Mouse (Mus musculus): ENCODE results near the gene Mettl13. TPM values are rescaled to one million over a fixed set of nuclear protein-coding genes. Genes with fewer than 3 reads are reported as not detected.

Mettl13 gene
- polyA plus RNA-seq, 1 experiment from 2014 or later: 20.1 TPM

DNA sequence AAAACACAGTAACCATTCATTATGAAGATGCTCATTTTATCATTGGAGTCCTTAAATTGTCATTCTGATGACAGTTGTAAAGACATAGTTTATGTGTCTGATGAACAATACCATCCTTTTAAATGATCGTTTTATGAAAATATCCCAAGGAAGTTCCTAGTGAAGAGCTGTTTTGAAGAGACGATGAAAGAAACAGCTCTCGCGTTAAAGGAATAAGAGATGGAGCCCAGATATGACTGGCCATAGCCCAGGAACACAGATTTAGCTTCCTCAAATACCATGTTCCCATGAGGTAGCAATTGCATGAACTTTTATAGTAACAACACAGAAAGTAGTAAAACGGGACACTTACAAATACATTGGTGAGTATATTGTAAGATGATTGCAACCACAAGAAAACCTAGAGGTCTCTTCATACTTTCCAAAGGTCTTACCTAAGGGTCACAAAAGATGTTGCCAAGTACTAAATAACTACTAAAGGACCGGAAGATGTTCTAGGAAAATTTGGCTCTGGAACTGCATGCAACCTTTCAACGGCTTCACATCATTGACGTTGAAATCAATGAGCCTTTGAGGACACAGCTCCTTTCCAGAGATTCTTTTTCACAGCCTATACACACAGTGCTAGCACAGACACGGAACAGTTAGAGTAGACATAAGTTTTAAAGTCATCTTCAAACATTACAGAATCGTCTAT is 714 bp upstream of the Mettl13 start:
- 61% methylated on average over 10 of the region's 10 CpGs for WGBS
- peak overlapping the region; percentile 79 for H3K9ac ChIP-seq (ENCODE audit: low read length)
- ATAC-seq (ENCODE audit: insufficient read depth, low FRiP score): no peak

DNA sequence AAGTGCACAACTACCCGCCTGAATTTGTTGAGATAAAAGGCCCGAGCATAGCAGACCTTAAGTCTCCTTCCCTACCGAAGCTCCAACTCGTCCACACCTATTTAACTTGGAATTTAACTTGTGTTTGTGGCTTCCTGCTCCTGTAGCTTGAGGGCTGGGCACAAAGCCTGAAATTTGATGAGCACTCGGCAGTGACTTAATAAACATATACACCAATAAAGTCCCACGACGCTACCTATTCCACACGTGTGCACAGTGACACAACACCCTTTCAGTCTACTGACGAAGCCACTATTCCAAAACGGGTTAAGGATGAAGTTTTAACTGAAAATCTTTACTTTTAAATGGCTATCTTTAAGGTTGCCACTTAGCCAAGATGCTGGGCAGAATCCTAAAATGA is 744 bp downstream of the Mettl13 start:
- peaks cover 12% of the 10 kb centered on the region; the same call in 1 of the 2 replicates for H3K36me3 ChIP-seq (ENCODE audit: control insufficient read depth, insufficient read depth, low read length)
- peak overlapping the region; percentile 91 for H3K4me2 ChIP-seq (ENCODE audit: low read depth, low read length)
- H3K27me3 ChIP-seq (ENCODE audit: control insufficient read depth, insufficient read depth, low read length): no peaks in the 10 kb centered on the region
- WGBS: 3% methylated on average over 10 of the region's 10 CpGs
- peaks cover 10% of the 10 kb centered on the region for H3K4me1 ChIP-seq (ENCODE audit: control insufficient read depth, insufficient read depth, low read length)
- peak overlapping the region; percentile 84 for H3K4me3 ChIP-seq (replicated peaks; ENCODE audit: low read length)
- H3K27ac ChIP-seq (ENCODE audit: low read length): no peak overlapping the region; the same call in 1 of the 2 replicates
- H3K9ac ChIP-seq (ENCODE audit: low read length): peak overlapping the region; percentile 79
- ATAC-seq (ENCODE audit: insufficient read depth, low FRiP score): no peak
- H3K9me3 ChIP-seq (replicated peaks; ENCODE audit: control insufficient read depth, low read length): no peaks in the 10 kb centered on the region

More for the DNA sequence above, 714 bp upstream of the Mettl13 start:
- Histone ChIP-seq H3K27me3 (ENCODE audit: control insufficient read depth, insufficient read depth, low read length) (no peaks in the 10 kb centered on the region), H3K36me3 (ENCODE audit: control insufficient read depth, insufficient read depth, low read length) (peaks cover 7% of the 10 kb centered on the region; the same call in 1 of the 2 replicates), H3K4me2 (ENCODE audit: low read depth, low read length) (peak overlapping the region; percentile 91), H3K4me3 (replicated peaks; ENCODE audit: low read length) (peak overlapping the region; percentile 84), H3K4me1 (ENCODE audit: control insufficient read depth, insufficient read depth, low read length) (peaks cover 10% of the 10 kb centered on the region), H3K27ac (ENCODE audit: low read length) (no peak overlapping the region), H3K9me3 (replicated peaks; ENCODE audit: control insufficient read depth, low read length) (no peaks in the 10 kb centered on the region)

DNA sequence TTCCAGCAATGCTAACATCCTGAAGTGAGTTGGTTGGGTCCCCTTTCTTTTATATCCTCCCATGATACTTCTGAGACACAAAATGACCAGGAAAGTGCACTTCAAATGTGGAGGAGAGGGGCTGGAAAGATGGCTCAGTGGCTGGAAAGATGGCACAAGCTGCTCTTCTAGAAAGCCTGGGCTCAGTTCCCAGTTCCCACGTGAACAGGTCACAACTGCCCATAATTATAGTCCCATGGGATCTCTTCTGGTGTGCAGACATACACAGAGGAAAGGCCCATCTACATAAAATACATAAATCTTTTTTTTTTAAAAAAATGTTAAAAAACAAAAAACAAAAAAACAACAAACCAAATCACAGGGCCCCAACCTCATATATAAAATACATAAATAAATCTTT is 5.1 kb downstream of the Mettl13 start:
- H3K4me2 ChIP-seq (ENCODE audit: low read depth, low read length): no peak overlapping the region
- H3K36me3 ChIP-seq (ENCODE audit: control insufficient read depth, insufficient read depth, low read length): peaks cover 12% of the 10 kb centered on the region; the same call in 1 of the 2 replicates
- no peak overlapping the region for H3K9ac ChIP-seq (ENCODE audit: low read length)
- H3K4me3 ChIP-seq (replicated peaks; ENCODE audit: low read length): no peak overlapping the region
- no peaks in the 10 kb centered on the region for H3K27me3 ChIP-seq (ENCODE audit: control insufficient read depth, insufficient read depth, low read length)
- no peaks in the 10 kb centered on the region for H3K9me3 ChIP-seq (replicated peaks; ENCODE audit: control insufficient read depth, low read length)
- WGBS: 88% methylated on average over 1 of the region's 1 CpGs
- no peak overlapping the region for H3K27ac ChIP-seq (ENCODE audit: low read length)
- H3K4me1 ChIP-seq (ENCODE audit: control insufficient read depth, insufficient read depth, low read length): peaks cover 7% of the 10 kb centered on the region; the same call in 1 of the 2 replicates
- no peak for ATAC-seq (ENCODE audit: insufficient read depth, low FRiP score)

DNA sequence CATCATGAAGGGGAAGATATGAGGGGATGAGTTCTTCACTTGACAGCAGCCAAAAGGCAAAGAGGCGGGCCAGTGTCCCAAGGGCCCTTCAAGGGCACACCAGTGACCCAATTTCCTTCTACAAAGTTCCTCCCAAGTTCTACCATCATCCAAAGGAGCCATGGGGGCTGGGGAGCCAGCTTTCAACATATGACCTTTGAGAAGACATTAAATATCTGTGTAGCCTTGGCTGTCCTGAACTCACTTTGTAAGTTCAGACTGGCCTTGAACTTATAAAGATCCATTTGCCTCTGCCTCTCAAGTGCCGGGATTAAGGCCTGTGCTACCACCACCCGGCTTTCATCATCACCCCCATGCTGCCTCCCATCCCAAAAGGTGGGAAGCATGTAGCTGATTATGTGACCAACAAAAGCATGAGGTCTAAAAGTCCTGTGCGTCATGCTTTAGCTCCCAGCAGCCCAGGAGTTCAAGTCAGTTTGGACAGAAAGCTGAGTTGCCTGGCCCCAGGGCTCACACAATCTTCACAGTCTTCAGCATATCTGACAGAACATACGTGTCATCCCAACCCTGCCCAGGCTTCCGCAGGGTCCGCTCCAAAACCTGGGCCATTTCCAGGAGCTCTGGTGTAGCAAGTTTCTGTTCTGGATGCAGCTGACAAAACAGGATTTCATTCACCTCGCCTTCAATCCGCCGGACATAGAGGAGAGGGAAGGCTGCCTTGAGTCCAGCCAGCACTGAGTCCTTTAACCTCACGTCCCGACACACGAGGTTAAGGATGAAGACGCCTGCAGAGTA is 14.4 kb downstream of the Mettl13 start:
- Histone ChIP-seq H3K36me3 (ENCODE audit: control insufficient read depth, insufficient read depth, low read length) (peaks cover 11% of the 10 kb centered on the region; the same call in 1 of the 2 replicates), H3K4me3 (replicated peaks; ENCODE audit: low read length) (no peak overlapping the region)
- WGBS: 90% methylated on average over 14 of the region's 14 CpGs

DNA sequence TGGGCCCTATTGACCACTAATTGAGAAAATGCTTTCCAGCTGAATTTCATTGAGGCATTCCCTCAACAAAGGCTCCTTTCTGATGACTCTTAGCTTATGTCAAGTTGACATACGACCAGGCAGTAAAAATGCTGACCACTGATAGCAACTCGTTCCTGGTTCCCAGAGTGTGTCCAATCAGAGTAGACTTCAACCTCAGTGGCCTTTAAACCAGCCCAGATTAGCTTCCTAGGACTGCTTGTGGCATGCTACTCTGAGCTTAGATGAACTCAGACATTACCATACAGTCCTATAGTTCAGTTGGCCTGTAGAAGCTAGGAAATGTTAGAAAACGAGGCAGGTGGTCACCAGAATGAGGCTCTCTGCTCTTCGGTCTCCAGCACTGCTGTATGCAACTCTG is 16.0 kb downstream of the Mettl13 start:
- Histone ChIP-seq H3K27ac (ENCODE audit: low read length) (no peak overlapping the region), H3K4me3 (replicated peaks; ENCODE audit: low read length) (no peak overlapping the region), H3K4me2 (ENCODE audit: low read depth, low read length) (no peak overlapping the region), H3K27me3 (ENCODE audit: control insufficient read depth, insufficient read depth, low read length) (no peaks in the 10 kb centered on the region), H3K4me1 (ENCODE audit: control insufficient read depth, insufficient read depth, low read length) (no peaks in the 10 kb centered on the region), H3K36me3 (ENCODE audit: control insufficient read depth, insufficient read depth, low read length) (peaks cover 11% of the 10 kb centered on the region; the same call in 1 of the 2 replicates), H3K9ac (ENCODE audit: low read length) (no peak overlapping the region), H3K9me3 (replicated peaks; ENCODE audit: control insufficient read depth, low read length) (no peaks in the 10 kb centered on the region; the same call in 1 of the 2 replicates)
- ATAC-seq (ENCODE audit: insufficient read depth, low FRiP score): no peak
- 67% methylated on average over 4 of the region's 4 CpGs for WGBS

More for the DNA sequence above, 14.4 kb downstream of the Mettl13 start:
- Histone ChIP-seq H3K9ac (ENCODE audit: low read length) (no peak overlapping the region), H3K4me2 (ENCODE audit: low read depth, low read length) (no peak overlapping the region), H3K4me1 (ENCODE audit: control insufficient read depth, insufficient read depth, low read length) (no peaks in the 10 kb centered on the region), H3K27ac (ENCODE audit: low read length) (no peak overlapping the region), H3K27me3 (ENCODE audit: control insufficient read depth, insufficient read depth, low read length) (no peaks in the 10 kb centered on the region), H3K9me3 (replicated peaks; ENCODE audit: control insufficient read depth, low read length) (no peaks in the 10 kb centered on the region; the same call in 1 of the 2 replicates)
- ATAC-seq (ENCODE audit: insufficient read depth, low FRiP score): no peak

DNA sequence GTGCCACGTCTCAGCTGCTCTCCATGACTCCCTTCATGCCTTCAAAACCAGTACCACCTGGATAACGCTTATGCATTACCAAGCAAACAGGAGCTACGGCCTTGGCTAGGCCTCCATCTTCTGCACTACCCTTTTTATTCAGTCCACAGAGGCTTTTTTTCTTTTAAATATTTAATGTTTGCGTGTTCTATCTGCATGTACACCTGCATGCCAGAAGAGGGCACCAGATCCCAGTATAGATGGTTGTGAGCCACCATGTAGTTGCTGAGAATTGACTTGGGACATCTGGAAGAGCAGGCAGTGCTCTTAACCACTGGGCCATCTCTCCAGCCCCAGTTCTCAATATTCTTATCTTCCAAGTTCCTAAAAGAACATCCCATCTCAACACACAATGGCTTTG is 16.8 kb downstream of the Mettl13 start:
- Histone ChIP-seq H3K27ac (ENCODE audit: low read length) (no peak overlapping the region), H3K4me1 (ENCODE audit: control insufficient read depth, insufficient read depth, low read length) (no peaks in the 10 kb centered on the region), H3K4me3 (replicated peaks; ENCODE audit: low read length) (no peak overlapping the region), H3K4me2 (ENCODE audit: low read depth, low read length) (no peak overlapping the region), H3K27me3 (ENCODE audit: control insufficient read depth, insufficient read depth, low read length) (no peaks in the 10 kb centered on the region), H3K9ac (ENCODE audit: low read length) (no peak overlapping the region), H3K36me3 (ENCODE audit: control insufficient read depth, insufficient read depth, low read length) (0 out of 2 replicates have a peak, but pooled peaks cover 7% of the 10 kb centered on the region), H3K9me3 (replicated peaks; ENCODE audit: control insufficient read depth, low read length) (no peaks in the 10 kb centered on the region; the same call in 1 of the 2 replicates)
- no peak for ATAC-seq (ENCODE audit: insufficient read depth, low FRiP score)
- WGBS: 75% methylated on average over 4 of the region's 4 CpGs

DNA sequence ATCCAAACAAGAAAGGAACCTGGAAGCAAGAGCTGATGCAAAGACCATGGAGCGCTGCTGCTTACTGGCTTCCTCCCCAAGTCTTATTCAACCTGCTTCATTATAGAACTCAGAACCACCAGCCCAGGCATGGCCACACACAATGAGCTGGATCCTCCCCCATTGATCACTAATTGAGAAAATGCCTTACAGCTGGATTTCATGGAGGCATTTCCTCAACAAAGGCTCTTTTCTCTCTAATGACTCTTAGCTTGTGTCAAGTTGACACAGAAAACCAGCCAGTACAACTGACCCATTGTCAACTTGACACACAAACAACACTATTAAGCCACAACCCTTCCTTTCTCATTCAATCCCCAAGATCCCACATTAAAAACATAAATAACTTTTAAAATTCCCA is 17.7 kb downstream of the Mettl13 start:
- no peaks in the 10 kb centered on the region for H3K36me3 ChIP-seq (ENCODE audit: control insufficient read depth, insufficient read depth, low read length)
- no peak overlapping the region for H3K27ac ChIP-seq (ENCODE audit: low read length)
- WGBS: 83% methylated on average over 1 of the region's 1 CpGs
- no peaks in the 10 kb centered on the region for H3K4me1 ChIP-seq (ENCODE audit: control insufficient read depth, insufficient read depth, low read length)
- no peak overlapping the region for H3K4me2 ChIP-seq (ENCODE audit: low read depth, low read length)
- no peak for ATAC-seq (ENCODE audit: insufficient read depth, low FRiP score)
- no peak overlapping the region for H3K9ac ChIP-seq (ENCODE audit: low read length)
- no peaks in the 10 kb centered on the region; the same call in 1 of the 2 replicates for H3K9me3 ChIP-seq (replicated peaks; ENCODE audit: control insufficient read depth, low read length)
- H3K4me3 ChIP-seq (replicated peaks; ENCODE audit: low read length): no peak overlapping the region
- H3K27me3 ChIP-seq (ENCODE audit: control insufficient read depth, insufficient read depth, low read length): no peaks in the 10 kb centered on the region

GRCm38 (mm10) chr1:162529651-162530050 is 18.7 kb downstream of the Mettl13 start:
- H3K4me1 ChIP-seq (ENCODE audit: control insufficient read depth, insufficient read depth, low read length): no peaks in the 10 kb centered on the region
- ATAC-seq (ENCODE audit: insufficient read depth, low FRiP score): no peak
- H3K4me3 ChIP-seq (replicated peaks; ENCODE audit: low read length): no peak overlapping the region
- WGBS: 47% methylated on average over 2 of the region's 2 CpGs
- no peaks in the 10 kb centered on the region; the same call in 1 of the 2 replicates for H3K9me3 ChIP-seq (replicated peaks; ENCODE audit: control insufficient read depth, low read length)
- no peak overlapping the region for H3K9ac ChIP-seq (ENCODE audit: low read length)
- H3K27ac ChIP-seq (ENCODE audit: low read length): no peak overlapping the region
- no peak overlapping the region for H3K4me2 ChIP-seq (ENCODE audit: low read depth, low read length)
- no peaks in the 10 kb centered on the region for H3K27me3 ChIP-seq (ENCODE audit: control insufficient read depth, insufficient read depth, low read length)
- H3K36me3 ChIP-seq (ENCODE audit: control insufficient read depth, insufficient read depth, low read length): no peaks in the 10 kb centered on the region

DNA sequence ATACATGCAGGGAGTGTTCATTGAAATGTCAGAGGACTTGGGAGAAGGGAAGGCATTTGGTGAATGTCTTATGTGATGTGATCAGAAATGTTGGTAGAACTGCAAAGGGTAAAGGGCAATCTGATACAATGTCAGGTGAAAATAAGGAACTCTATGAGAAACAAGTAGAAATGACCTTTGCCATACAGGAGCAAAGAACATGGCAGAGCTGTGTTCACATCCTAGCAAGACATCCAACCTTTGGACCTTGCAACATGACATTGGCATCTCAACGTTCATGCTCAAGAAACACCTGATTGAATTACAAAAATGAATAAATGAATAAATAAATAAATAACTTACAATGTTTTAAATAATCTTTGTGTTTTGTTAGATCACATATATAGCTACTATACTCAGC is 33.2 kb downstream of the Mettl13 start:
- Histone ChIP-seq H3K36me3 (ENCODE audit: control insufficient read depth, insufficient read depth, low read length) (no peaks in the 10 kb centered on the region), H3K9me3 (replicated peaks; ENCODE audit: control insufficient read depth, low read length) (no peaks in the 10 kb centered on the region), H3K4me2 (ENCODE audit: low read depth, low read length) (no peak overlapping the region), H3K27me3 (ENCODE audit: control insufficient read depth, insufficient read depth, low read length) (no peaks in the 10 kb centered on the region), H3K27ac (ENCODE audit: low read length) (no peak overlapping the region), H3K4me3 (replicated peaks; ENCODE audit: low read length) (no peak overlapping the region), H3K9ac (ENCODE audit: low read length) (no peak overlapping the region), H3K4me1 (ENCODE audit: control insufficient read depth, insufficient read depth, low read length) (no peaks in the 10 kb centered on the region)
- 85% methylated on average over 1 of the region's 1 CpGs for WGBS
- no peak for ATAC-seq (ENCODE audit: insufficient read depth, low FRiP score)

Measured in stomach, embryonic 16.5 days (tissue).